In the genomic region with DNA sequence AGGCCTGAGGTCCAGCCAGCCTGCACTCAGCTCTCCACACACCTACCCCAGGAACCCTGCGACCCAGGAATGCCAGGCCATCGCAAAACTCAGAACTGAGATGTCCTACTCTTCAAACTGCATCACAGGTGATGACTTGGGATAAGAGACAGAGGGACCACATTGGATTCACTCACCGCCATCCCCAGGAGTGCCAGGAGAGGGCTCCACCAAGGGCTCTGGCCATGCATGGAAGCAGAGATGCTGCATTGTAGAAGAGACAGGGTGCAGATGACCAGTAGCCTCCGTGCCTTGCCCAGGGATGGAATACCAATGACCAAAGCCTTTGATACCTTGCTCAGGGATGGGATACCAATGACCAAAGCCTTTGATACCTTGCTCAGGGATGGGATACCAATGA, we compare ENCODE assay signal across 9 mouse cellular contexts. TPM values are rescaled to one million over a fixed set of nuclear protein-coding genes. Genes with fewer than 3 reads are reported as not detected.
DNase-seq lines count a peak whose midpoint lies in the region; ATAC-seq and TF ChIP-seq lines count a peak whose summit lies in the region.
"Had no signal": no experiment of that assay in that cellular context is flagged by ENCODE, and none has a peak within 500 bp of the region (broad histone marks: within the 10 kb centered on the region; RNA-seq: fewer than 3 reads in every experiment).

No protein-coding gene starts in this region.

- peak overlapping the region; percentile 23; the same call in 1 of the 2 replicates for H3K27ac ChIP-seq in hindbrain, embryonic 12.5 days
- H3K27ac ChIP-seq in hindbrain, embryonic 16.5 days (ENCODE audit: low read depth, low read length) = no peak overlapping the region
- H3K27ac ChIP-seq in ES-Bruce4 (ENCODE audit: insufficient read depth, low read length) = no peak overlapping the region

- no peaks in the 10 kb centered on the region for H3K27me3 ChIP-seq in hindbrain, embryonic 12.5 days
- no peaks in the 10 kb centered on the region for H3K27me3 ChIP-seq in hindbrain, embryonic 16.5 days (replicated peaks; ENCODE audit: control insufficient read depth, insufficient read depth, low read length)
- H3K27me3 ChIP-seq in ES-Bruce4 (ENCODE audit: control insufficient read depth, insufficient read depth, low read length, poor library complexity, severe bottlenecking) = no peaks in the 10 kb centered on the region
- H3K27me3 ChIP-seq: embryonic facial prominence, embryonic 15.5 days had no signal

- peak; percentile 53 to 78 for DNase-seq in adrenal gland, adult (ENCODE audit: inconsistent age in 2 of 2, low spot score in 1 of 2)
- DNase-seq in adrenal gland, adult 8-10 months = no peak
- no peak for DNase-seq in natural killer cell, adult 2 months (ENCODE audit: low spot score in 2 of 2)
- no peak for DNase-seq in layer of hippocampus, adult 9-11 months

- TF ChIP-seq CTCF in ES-Bruce4 (IDR thresholded peaks at IDR 0.05; ENCODE audit: low read depth, low read length) = peak; percentile 71

- TF ChIP-seq POLR2A in ES-Bruce4 (IDR thresholded peaks at IDR 0.05; ENCODE audit: insufficient read depth, low read length) = no peak

- no peak overlapping the region for H3K4me3 ChIP-seq in hindbrain, embryonic 12.5 days
- no peak overlapping the region for H3K4me3 ChIP-seq in hindbrain, embryonic 16.5 days (ENCODE audit: low read length)
- H3K4me3 ChIP-seq in ES-Bruce4 (ENCODE audit: low read depth, low read length) = no peak overlapping the region
- H3K4me3 ChIP-seq: embryonic facial prominence, embryonic 15.5 days had no signal

- no peaks in the 10 kb centered on the region for H3K9me3 ChIP-seq in hindbrain, embryonic 12.5 days (replicated peaks)
- H3K9me3 ChIP-seq in hindbrain, embryonic 16.5 days (ENCODE audit: control insufficient read depth, low read length) = no peaks in the 10 kb centered on the region
- H3K9me3 ChIP-seq in ES-Bruce4 (replicated peaks; ENCODE audit: control insufficient read depth, insufficient read depth, low read length, poor library complexity, severe bottlenecking) = no peaks in the 10 kb centered on the region
- H3K9me3 ChIP-seq: embryonic facial prominence, embryonic 15.5 days had no signal

- 64% methylated on average over 4 of the region's 4 CpGs for WGBS in hindbrain, embryonic 12.5 days
- WGBS in hindbrain, embryonic 16.5 days = 65% methylated on average over 4 of the region's 4 CpGs

- no peak for ATAC-seq in hindbrain, embryonic 12.5 days (ENCODE audit: low FRiP score)
- no peak for ATAC-seq in hindbrain, embryonic 16.5 days
- ATAC-seq in erythroblast, adult 5-6 weeks (replicated peaks; ENCODE audit: low FRiP score, poor library complexity, severe bottlenecking) = 0 out of 2 replicates have a peak, but pooled peaks have one; percentile 37

- H3K36me3 ChIP-seq in hindbrain, embryonic 12.5 days = no peaks in the 10 kb centered on the region
- no peaks in the 10 kb centered on the region for H3K36me3 ChIP-seq in hindbrain, embryonic 16.5 days (ENCODE audit: control insufficient read depth, insufficient read depth, low read length)
- no peaks in the 10 kb centered on the region for H3K36me3 ChIP-seq in ES-Bruce4 (ENCODE audit: control insufficient read depth, insufficient read depth, low read length, poor library complexity, severe bottlenecking)
- H3K36me3 ChIP-seq: embryonic facial prominence, embryonic 15.5 days had no signal

- no peak overlapping the region for H3K9ac ChIP-seq in hindbrain, embryonic 12.5 days
- no peak overlapping the region for H3K9ac ChIP-seq in hindbrain, embryonic 16.5 days (ENCODE audit: low read depth, low read length)
- no peak overlapping the region for H3K9ac ChIP-seq in ES-Bruce4 (ENCODE audit: low read depth, poor library complexity, severe bottlenecking)
- H3K9ac ChIP-seq: embryonic facial prominence, embryonic 15.5 days had no signal

- H3K4me2 ChIP-seq in hindbrain, embryonic 12.5 days (replicated peaks) = no peak overlapping the region
- no peak overlapping the region for H3K4me2 ChIP-seq in hindbrain, embryonic 16.5 days (ENCODE audit: low read length)
- H3K4me2 ChIP-seq: embryonic facial prominence, embryonic 15.5 days had no signal

- TF ChIP-seq EP300 in ES-Bruce4 (IDR thresholded peaks at IDR 0.05; ENCODE audit: insufficient read depth, low read depth, low read length) = no peak

- H3K4me1 ChIP-seq in hindbrain, embryonic 12.5 days = peaks cover 22% of the 10 kb centered on the region
- no peaks in the 10 kb centered on the region for H3K4me1 ChIP-seq in hindbrain, embryonic 16.5 days (ENCODE audit: control insufficient read depth, insufficient read depth, low read depth, low read length)
- peaks cover 7% of the 10 kb centered on the region for H3K4me1 ChIP-seq in ES-Bruce4 (ENCODE audit: control insufficient read depth, insufficient read depth, low read length)

RNA-seq across cellular contexts. Expression of a gene that starts 9.3 kb away (rescaled TPM):
- total RNA-seq in adrenal gland, adult 8-10 months (2022) = 100 to 1,000 TPM; 155 to 215 (median 187) TPM
- 121 and 125 TPM in 2 replicates for polyA plus RNA-seq in hindbrain, embryonic 12.5 days (2016; fragmentation: Nextera tagmentation; extraction: Ambion mirVana)
- polyA plus RNA-seq in hindbrain, embryonic 16.5 days (2015; fragmentation: Nextera tagmentation; extraction: Ambion mirVana) = 114 and 122 TPM in 2 replicates
- 44.0 and 50.3 TPM in 2 replicates for polyA plus RNA-seq in ES-Bruce4 (2011; ENCODE audit: insufficient read depth, insufficient read length, low read depth, missing spikeins)
- 7.7 and 10.7 TPM in 2 replicates for total RNA-seq in erythroblast, adult 5-6 weeks (2015; ENCODE audit: low replicate concordance)
- total RNA-seq in erythroblast, adult 5-6 weeks (2017; ENCODE audit: low replicate concordance) = 22.4 and 39.9 TPM in 2 replicates

Comparison
In these comparisons a context has a peak if more than half of its experiments do, and no peak if none do; other contexts are left out.
1. DNase-seq: peak in adrenal gland, adult (2 of 2); none in adrenal gland, adult 8-10 months (single experiment), natural killer cell, adult 2 months (0 of 2) and layer of hippocampus, adult 9-11 months (single experiment).